Mouse (Mus musculus) T-cell, adult 2 months (primary cell): ENCODE data around the gene Timp2.
"Not testable (repeated sequence)": the region's sequence is repeated elsewhere in the genome, so short reads cannot be mapped to it uniquely, and the experiment has no call there.

Experiments
- DNase-seq: peaks from one replicate; pipeline ENCODE4 v3.0.0; 2022; ENCODE audit warnings: low spot score

Timp2 gene

DNA sequence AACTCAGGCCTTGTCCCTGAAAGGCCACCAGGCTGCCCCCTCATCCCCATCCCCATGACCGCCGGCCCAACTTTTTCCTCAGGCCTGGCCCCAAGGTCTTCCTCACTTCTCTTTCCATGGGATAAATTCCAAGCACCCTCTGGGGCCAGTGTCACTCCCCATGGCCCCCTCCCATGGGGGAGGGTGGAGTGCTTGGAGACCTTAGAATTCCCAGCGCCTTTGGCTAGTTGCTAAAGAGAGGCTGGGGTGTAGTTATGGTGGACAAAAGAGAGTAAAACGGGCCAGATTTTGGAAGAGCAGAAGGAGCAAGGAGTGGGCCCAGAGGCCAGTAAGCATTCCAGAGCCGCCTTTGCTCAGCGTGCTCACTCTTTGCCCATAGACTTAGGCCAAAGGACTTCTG is at the start of gene Timp2:
TSS of gene Timp2 (minus strand) at position 101 of the 400 bp plus-strand sequence.
- DNase-seq: no peak

DNA sequence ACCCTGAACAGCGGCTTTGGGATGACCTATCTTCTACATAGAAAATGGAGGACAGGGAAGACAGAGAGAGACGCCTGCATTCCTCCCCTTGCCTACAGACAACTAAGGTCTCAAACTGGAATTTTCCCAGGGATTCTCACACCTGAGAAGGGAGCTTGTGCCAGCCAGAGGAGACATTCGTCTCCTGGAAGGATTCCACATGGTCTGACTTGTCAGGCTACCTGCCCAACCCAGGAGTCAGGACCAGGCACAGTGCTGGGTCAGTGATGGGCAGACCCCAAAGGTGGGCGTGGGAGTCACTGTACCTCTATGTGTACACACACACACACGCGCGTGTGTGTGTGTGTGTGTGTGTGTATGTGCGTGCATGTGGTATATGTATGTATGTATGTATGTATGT is 49.8 kb upstream of the Timp2 start:
- no peak for DNase-seq

DNA sequence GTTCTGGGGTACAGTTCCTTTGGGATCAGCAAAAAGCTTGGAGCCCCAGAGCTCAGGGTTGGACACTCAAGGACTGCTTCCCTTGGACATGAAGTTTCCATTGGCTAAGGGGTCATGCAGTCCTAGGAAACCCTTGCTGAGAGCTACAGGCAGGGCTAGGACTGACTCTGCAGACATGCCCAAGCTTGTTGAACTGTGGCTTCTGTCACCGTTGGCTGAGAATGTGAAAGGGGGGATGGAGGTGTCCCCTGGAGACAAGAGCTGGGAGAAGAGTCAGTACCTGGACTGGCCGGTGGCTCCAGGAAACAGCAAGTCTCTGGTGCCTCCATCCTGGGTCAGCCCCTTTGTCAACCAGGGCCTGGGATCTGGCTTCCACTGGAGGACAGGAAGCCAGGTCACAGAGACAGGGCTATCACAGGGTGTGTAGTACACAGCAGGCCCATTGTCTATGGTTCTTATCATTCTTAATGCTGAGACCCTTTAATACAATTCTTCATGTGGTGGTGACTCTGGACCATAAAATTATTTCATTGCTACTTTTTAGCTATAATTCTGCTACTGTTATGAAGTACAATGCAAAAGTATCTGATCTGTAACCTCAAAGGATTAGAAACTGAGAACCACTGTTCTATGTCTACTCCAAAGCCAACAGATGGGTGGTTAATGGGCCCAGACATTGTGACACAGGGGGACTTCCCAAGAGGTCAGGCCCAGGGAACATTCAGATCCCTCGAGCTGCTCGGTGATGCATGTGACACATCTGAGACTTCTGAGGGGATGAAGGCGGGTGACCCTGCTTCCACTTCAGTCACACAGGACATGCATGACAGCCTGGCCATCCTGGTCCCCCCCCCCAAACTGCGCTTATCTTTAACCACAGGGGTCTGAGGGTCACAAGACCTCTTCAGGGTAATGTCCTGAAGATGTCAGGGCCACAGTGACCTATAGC is 48.7 kb upstream of the Timp2 start:
- DNase-seq: no peak

DNA sequence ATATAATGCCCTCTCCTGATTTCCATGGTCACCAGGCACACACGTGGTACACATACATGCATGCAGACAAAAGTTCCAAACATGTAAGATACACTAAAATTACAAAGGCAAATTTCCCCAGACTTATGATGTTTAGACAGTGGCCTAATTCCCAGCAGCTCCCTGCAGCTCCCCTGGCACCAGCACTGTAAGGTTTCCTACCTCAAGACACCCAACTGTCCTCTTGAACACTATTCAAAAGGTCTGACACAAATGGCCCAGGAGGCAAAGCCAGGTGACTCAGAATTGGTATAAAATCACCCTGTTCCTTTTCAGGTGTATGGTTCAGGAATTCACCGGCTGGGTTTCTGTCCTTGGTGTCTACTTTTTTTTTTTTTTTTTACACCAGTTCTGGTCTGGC is 47.6 kb upstream of the Timp2 start:
- DNase-seq: no peak

DNA sequence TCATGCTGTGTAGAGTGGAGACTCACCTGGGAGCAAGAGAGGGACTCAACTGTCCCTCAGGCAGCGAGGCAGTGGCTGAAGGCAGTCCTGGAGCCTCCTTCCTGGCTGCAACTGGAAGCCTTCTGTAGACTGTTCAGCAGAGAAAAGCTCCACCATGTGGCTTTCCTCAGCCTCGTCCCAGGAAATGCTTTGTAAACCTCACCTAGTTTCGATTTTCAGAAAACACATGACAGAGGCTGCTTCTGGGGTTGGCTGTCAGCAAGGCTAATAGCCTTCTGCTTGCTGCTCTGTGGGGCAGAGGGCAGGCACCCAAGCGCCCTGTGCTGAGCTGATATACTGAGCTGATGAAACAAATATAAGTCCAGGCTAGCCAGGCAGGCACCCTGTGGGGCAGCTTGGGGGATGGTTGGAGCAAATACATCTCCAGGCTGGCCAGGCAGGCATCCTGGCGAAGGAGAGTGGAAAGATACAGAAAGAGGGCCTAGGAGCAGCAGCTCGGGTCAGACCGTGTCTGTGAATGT is 46.3 kb upstream of the Timp2 start, which contains the start of gene Lgals3bp:
TSS of gene Lgals3bp (minus strand) at position 333 of the 521 bp plus-strand sequence.
- DNase-seq: peak; percentile 77

DNA sequence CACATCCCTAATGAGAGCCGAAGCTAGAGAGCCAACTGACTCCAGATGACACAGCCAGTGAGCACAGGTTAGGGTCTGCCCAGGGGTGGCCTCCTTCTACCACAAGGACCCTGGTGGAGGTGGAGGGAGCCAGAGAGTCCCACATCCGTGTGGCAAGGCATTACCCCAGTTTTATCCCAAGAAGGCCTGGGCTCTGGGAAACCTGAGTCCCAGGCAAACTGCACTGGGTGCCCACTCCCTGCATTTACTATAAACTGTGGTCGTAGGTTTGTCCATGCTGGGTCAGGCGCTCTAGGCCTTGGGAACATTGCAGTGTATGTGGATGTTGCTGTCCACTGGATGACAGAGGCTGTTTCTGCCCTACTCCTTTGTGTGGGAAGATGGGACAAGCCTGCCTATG is 45.7 kb upstream of the Timp2 start:
- no peak for DNase-seq

DNA sequence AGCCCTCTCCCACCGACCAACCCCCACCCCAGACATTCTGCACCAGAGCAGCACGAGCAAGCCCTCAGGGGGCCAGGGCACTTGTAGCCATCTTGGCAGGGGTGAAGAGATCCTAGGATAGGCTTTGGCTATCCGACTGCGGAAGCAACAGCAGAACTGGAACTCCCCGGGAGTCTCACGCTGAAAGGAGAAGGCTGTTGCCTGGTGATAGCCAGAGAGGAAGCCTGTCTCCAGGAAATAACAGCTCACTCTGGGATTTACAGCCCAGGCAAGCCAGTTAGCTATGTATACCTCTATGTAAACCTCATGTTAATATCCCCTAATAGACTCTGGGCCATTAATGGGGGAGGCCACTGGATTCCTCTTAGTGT is 45.0 kb upstream of the Timp2 start:
- DNase-seq: no peak

DNA sequence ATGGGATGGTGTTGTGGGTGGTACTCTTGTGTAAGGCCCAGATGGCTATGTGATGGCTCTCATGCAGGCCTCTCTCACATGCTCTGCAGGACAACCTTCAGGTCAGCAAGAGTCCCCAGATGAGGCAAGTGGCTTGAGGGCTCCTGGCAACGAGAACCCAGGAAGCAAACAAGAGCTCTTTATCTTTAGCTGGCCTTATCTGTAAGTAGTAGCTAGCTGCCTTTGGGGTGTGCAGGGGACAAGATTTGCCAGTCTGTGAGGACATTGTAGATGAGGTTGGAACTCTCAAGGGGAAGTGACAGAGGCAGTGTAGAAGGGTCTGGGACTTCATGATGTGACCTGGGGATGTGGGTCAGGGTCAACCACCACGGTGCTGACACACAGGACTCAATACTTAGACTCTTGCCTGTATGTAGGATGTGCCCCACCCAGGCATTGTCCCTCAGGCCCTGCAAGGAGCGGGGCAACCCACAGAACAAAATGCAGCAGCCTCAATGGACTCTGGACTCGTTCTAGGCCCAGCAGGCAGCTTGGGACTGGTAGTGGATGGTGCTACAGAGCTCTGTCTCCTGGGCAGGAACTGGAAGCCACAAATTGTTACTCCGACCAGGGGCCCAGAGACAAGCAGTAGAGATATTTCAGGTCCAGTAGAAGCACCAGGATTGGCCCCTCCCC is 44.5 kb upstream of the Timp2 start:
- DNase-seq: no peak

DNA sequence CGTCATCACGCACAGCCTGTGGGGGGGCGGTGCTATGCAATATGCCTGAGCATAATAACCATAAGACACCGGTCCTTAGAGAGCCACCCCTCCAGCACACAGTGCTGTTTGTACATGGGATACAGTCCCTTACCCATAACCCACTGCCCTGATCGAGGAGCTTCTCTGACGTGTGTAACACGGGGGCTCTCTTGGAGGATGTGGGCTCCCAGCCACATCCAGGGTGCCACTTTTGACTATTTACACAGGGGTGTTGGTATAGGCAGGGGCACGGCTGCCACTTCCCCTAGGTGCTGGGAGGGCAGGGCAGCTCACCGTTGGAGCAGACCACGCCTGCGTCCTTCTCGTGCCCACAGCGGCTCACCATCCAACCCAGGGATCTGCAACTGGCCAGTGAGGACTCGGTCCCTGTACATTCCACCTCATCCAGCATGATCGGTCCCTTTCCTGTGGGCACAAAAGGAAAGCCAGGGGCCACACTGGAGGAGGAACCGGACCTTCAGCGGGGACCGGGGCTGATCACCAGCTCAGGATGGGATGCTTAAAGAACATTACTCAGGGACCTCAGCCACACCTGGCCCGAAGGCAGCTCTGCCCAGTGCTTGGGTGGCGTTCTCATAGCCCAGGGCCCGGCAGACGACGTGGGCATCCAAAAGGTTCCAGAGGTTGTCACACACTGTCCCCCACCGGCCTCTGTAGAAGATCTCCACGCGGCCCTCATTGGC is 42.4 kb upstream of the Timp2 start:
- DNase-seq: peak; percentile 81

DNA sequence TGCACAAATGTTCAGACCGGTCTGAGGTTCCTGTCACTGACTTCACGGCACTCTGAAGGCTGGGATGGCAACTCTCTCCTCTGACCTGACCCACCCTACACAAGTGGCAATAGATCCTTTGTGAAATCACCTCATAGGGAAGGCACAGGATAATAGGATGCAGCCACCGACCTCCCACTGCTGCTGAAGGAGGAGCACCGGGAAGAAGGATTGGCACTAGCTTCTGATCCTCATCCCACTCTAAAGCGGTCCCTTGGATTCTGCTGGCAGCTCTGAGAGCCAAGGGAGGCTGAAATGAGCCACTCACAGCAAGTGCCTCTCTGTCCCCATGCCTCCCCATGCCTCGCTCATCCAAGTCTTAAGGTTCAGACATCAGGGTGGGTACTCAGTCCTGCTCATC is 39.0 kb upstream of the Timp2 start:
- no peak for DNase-seq

DNA sequence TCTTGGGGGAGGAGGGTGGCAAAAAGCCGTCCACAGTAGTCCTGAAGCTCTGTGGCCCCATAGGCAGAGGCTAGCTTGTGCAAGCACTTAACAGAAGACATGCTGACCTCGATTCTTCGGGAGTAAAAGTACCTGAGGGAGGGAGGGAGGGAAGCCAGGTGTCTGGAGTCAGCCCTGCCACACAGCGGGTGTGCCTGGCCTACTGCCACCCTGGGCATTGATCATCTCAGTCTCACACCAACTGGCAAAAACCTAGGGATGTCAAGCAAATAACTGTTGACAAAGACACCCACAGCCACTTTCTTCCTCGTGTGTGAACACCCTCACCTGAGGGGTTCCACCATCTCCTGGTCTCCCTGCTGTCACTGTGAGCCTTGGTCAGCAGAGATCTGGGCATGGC is 38.5 kb upstream of the Timp2 start:
- no peak for DNase-seq

DNA sequence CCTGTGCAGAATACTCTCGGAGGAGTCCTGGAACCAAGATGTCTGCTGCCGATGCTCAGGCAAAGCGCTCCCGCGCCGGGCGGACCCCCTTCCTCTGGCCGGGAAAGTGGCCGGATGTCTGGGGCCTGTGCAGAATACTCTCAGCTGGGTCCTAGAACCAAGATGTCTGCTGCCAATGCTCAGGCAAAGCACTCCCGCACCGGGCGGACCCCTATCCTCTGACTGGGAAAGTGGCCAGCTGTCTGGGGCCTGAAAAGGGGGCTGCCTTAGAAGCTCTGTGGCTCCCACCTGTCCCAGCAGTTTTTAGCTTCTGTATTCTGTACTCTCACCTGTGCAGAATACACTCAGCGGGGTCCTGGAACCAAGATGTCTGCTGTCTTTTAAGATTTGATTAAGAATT is 32.3 kb upstream of the Timp2 start:
- not testable (repeated sequence) for DNase-seq

DNA sequence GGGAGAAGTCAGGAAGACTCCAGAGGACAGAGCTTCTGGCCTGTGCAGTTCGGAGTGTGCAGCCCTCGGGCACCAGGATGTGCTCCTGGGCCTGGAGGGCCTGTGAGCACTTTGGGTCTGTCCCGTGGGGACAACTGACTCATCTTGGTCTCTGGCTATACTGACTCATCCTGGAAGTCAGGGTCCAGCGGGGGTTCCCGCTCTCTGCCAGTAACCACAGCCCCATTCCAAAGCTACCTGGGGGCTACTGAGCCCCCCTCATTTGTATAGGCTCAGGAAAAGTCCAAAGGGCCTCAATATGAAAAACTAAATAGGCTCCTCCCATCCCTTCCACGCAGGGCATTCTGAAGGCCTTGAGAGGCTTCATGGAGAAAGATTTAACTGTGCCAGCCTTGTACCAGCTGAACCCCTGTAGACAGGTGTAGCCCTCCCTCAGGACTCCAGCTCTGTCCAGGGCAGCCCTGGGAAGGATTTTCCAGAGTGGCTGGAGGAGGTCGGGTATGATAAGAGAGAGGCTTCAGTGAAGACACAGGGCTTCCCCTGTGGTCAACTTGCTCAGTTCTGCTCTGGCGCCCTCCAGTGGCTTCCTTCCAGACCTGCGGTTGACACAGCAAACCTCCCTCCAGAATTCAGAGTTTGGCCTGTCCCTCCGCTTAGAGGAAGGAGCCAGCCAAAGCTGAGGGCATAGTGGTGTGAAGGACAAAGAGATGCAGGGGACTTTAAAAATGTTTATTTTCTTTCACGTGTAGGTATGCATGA is 23.9 kb upstream of the Timp2 start:
- DNase-seq: peak; percentile 74

DNA sequence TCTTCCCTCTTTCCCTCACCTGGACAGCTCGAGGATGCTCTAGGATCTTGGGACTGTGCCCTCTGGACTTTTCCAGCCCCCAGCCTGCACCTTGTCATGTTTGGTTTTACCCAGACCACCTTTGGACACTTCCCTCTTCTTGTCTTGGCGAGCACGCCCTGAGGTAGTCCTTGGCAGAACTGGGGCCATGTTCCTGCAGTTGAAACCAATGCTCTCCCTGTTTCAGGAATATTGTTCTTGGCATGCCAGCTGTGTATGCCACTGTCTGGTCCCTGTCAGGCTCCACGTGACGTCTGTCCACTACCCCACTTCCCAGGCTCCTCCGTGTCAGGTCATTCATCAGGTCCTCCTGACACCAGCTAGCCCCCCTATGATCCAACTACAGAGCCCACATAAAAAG is 23.1 kb upstream of the Timp2 start:
- no peak for DNase-seq

DNA sequence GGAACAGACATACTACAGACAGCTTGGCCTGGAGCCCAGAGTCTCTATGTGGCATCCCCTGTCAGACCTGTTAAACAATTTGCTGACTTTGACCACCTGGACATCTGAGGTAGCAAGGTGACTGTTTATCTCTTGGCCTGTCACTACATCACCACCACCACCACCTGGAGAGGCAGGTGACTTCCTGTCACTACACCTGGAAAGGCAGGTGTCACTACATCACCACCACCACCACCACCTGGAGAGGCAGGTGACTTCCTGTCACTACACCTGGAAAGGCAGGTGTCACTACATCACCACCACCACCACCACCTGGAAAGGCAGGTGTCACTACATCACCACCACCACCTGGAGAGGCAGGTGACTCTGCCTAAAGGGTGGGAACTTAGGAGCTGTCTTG is 20.8 kb upstream of the Timp2 start:
- not testable (repeated sequence) for DNase-seq

DNA sequence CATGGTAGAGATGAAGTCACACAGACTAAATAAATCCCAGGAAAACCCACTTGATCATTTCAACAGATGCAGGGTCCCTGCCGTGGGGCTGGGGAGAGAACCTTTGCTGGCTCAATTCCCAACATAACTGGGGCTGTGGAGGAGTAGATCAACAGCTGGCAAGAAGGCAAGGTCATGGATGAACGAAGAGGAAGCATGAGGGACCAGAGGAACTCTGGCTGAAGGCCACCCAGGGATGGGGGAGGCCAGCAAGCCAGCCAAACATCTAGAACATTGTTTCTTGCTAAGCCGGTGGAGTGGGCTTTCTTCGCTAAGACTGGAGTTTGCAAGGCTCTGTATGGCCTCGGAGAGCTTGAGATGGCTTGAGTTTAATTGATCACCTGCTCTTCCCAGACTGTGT is 20.3 kb upstream of the Timp2 start:
- no peak for DNase-seq

DNA sequence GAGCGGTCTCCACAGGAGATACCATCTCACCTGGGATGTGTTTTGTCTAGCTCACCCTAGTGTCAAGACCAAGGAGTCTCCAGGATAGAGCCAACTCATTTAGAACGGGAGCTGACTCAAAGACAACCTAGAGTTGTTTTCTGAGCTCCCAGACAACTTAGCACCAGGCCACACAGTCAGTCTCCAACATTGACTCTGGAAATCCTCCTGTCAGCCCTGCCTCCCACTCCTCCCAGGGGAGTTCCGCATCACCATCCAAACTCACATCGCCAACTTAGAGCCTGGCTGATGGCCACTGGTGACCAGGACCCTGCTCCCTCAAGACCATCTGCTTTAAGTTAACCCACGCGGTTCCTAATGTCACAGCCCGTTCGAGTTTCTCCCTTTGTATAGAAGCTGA is 19.9 kb upstream of the Timp2 start:
- no peak for DNase-seq

DNA sequence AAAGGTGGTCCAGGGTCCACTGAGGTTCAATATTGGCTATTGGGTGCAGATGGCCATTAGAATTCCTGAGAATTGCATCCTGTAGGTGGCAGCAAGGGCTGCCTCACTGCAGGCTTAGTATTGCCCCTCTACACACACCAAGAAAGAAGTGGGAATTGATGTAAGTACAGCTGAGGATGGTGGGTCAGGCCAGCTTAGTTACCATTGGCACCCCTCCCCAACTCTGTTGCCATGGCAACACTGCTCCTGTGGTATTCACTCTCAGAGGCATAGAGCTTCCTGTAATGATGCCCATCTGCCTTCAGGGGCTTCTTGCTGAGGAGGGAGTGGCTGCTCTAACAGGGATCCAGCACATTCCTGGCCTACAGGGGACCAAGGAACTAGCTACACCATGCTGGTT is 19.5 kb upstream of the Timp2 start:
- DNase-seq: no peak

DNA sequence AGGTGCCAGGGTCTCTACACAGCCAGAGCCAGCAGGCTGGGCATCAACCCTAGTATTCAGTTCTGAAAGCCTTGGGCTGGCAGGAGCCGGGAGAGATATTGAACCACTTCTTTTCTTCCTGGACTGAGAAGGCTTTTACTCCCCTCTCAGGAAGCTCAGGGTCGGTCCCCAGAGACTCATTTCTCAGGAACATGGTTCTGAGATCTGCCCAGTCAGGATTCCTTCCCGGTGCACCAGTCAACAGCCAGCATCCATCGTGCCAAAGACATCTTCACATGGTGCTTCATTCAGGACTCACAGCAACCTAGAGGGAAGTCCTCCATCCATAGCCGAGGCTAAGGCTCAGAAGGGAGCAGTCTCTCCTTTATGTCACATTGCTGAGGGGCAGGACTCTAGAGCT is 19.0 kb upstream of the Timp2 start:
- no peak for DNase-seq

DNA sequence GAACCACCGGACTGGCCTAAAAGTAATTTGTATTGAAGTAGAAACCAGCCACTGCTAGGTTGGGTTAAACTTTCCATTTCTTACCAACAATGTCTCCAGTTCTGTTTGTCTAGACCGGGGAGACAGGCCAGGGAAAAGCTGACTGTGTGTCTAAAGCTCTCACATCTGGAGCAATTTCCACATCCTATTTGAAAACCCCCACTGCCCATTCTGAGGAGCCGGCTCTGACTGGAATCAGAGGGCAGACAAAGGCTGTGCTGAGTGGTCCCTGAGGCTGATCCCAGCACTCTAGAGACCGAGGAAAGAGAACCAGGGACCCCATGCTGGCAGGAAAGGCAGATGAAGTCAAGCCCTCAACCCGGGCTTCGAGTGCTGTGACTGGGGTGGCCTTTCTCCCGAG is 17.1 kb upstream of the Timp2 start:
- DNase-seq: no peak

DNA sequence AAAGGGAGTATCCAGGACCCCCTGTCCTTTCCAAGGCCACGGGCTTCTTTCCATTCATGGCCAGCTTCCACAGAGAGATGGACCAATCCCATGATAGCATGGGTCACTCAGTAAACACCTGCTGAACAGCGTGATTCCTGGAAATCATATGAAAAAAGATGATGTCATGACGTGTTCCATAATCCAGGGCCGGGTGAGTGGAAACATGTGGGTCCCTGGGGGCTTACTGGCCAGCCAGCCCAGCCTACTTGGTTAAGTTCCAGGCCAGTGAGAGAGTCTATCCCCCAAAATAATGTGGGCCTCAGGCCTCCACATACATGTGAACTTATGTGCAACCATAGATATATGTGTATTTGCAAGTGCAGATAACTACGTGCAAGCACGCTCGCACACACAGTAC is 16.3 kb upstream of the Timp2 start:
- no peak for DNase-seq

DNA sequence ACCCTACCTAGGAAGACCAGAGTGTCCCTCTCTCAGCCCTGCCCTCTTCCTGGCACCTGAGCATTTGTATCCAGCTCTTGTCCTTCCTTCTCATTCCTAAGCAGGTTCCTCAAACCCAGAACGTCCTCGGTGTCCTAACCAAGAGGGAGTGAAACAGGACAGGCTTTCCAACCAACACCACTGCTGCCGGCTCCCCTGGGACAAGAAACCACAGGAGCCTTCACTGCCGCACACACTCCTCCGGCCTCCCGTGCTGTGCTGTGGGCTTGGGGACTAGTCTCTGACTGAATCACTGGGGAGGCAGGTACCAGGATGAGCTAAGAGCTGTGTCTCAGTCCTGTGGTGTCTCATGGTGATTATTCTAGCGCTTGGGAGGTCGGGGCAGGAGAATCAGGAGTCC is 14.1 kb upstream of the Timp2 start:
- no peak for DNase-seq
